ENCODE assay signal across 8 mouse cellular contexts in the genomic region with DNA sequence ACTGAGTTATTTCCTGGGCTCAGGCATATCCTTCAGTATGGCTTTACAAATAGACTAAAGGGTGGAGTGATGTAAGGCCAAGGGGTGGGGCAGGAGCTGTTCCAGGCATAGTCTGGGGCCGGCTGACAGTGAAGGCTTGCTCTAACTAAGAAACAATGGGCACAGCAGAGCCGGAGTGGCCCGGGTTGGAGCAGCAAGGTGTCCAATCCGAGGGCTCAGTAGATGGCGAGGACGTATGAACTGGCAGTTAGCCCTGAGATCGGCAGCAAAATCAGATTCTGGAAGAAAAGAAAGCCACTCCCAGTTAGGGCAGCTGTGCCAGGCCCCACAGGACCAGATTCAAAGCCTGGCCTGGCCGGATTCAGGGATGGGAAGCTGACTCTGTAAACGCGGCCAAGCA.
DNase-seq lines count a peak whose midpoint lies in the region; ATAC-seq lines count a peak whose summit lies in the region.

No protein-coding gene starts in this region.

- intact Hi-C loops in heart, postnatal 14 days (cut with DNase I): no loop called here

- H3K4me2 ChIP-seq in kidney, embryonic 14.5 days (replicated peaks; ENCODE audit: low read depth, low read length): no peak overlapping the region

- no peaks in the 10 kb centered on the region for H3K36me3 ChIP-seq in kidney, embryonic 14.5 days (ENCODE audit: control insufficient read depth, insufficient read depth, low read length)
- H3K36me3 ChIP-seq in embryonic facial prominence, embryonic 10.5 days (replicated peaks): no peaks in the 10 kb centered on the region

- no peaks in the 10 kb centered on the region for H3K4me1 ChIP-seq in kidney, embryonic 14.5 days (ENCODE audit: control insufficient read depth, insufficient read depth, low read length)
- peaks cover 51% of the 10 kb centered on the region for H3K4me1 ChIP-seq in embryonic facial prominence, embryonic 10.5 days

- H3K4me3 ChIP-seq in kidney, embryonic 14.5 days (ENCODE audit: low read length): no peak overlapping the region
- no peak overlapping the region for H3K4me3 ChIP-seq in embryonic facial prominence, embryonic 10.5 days

- no peak overlapping the region for H3K27ac ChIP-seq in kidney, embryonic 14.5 days (ENCODE audit: low read depth, low read length)
- H3K27ac ChIP-seq in embryonic facial prominence, embryonic 10.5 days (replicated peaks): peak overlapping the region; percentile 48; the same call in 1 of the 2 replicates

- H3K27me3 ChIP-seq in kidney, embryonic 14.5 days (ENCODE audit: control insufficient read depth, insufficient read depth, low read length): no peaks in the 10 kb centered on the region
- 0 out of 2 replicates have a peak, but pooled peaks cover 14% of the 10 kb centered on the region for H3K27me3 ChIP-seq in embryonic facial prominence, embryonic 10.5 days (replicated peaks; ENCODE audit: low read depth, poor library complexity, severe bottlenecking)

- no peak overlapping the region for H3K9ac ChIP-seq in kidney, embryonic 14.5 days (ENCODE audit: low read depth, low read length)

- 68% methylated on average over 10 of the region's 10 CpGs for WGBS in kidney, embryonic 14.5 days
- 62% methylated on average over 10 of the region's 10 CpGs for WGBS in embryonic facial prominence, embryonic 10.5 days

- no peaks in the 10 kb centered on the region for H3K9me3 ChIP-seq in kidney, embryonic 14.5 days (ENCODE audit: control insufficient read depth, low read length)
- no peaks in the 10 kb centered on the region for H3K9me3 ChIP-seq in embryonic facial prominence, embryonic 10.5 days

- ATAC-seq in kidney, embryonic 14.5 days (ENCODE audit: low FRiP score, low TSS enrichment): no peak

- peak; percentile 16 to 18 for DNase-seq in kidney, postnatal 36 days
- no peak for DNase-seq in embryonic facial prominence, embryonic 10.5 days (ENCODE audit: low spot score)
- peak; percentile 25 to 51 for DNase-seq in heart, postnatal 14 days
- peak; percentile 63 for DNase-seq in lung, postnatal 14 days
- DNase-seq in thymus, adult 18-20 months: no peak
- no peak for DNase-seq in spleen, postnatal 4 days (ENCODE audit: low spot score in 2 of 2)
- DNase-seq in right cerebral cortex, postnatal 36 days (ENCODE audit: low spot score in 2 of 2): no peak

Comparison
In these comparisons a context has a peak if more than half of its experiments do, and no peak if none do; other contexts are left out.
1. DNase-seq: peak in kidney, postnatal 36 days (2 of 2), heart, postnatal 14 days (2 of 2) and lung, postnatal 14 days (single experiment); none in embryonic facial prominence, embryonic 10.5 days (single experiment), thymus, adult 18-20 months (0 of 2), spleen, postnatal 4 days (0 of 2) and right cerebral cortex, postnatal 36 days (0 of 2).